ENCODE assay signal across 8 mouse cellular contexts in the genomic region with DNA sequence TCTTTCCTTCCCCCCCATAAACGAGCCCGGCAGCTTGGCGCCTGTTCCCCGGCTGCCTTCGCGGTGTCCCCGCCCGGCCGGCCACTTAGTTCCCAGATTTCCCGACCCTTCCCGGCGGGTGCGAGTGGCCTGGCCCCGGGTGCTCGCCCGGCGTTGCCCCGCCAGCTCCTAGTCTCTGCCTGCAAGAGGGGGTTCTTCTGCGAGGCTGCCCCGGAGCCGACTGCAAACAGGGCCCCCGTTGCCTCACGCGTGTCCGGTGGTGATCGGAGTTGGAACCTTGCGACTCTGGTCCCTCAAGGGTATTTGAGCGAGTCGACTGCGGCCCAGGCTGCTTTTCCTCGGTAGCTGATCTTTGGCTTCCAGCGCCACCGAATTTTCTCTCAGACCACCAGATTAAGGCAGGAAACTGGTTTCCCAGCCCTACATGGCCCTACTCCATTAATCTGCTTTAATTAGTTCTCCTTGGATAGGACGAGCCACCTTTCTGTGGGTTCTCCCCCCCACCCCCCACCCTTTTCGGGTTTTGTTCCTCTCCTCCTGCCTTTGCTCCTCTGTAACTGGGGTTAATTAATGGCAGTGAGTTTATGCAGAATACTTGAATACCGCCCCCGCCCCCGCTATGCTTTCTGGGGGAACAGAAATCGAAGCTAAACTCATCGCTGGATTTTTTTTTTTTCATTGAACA. TPM values are rescaled to one million over a fixed set of nuclear protein-coding genes. Genes with fewer than 3 reads are reported as not detected.
DNase-seq lines count a peak whose midpoint lies in the region; ATAC-seq and TF ChIP-seq lines count a peak whose summit lies in the region.

No protein-coding gene starts in this region.

- H3K9me3 ChIP-seq in forebrain, embryonic 11.5 days (ENCODE audit: control insufficient read depth, low read length), result no peaks in the 10 kb centered on the region; the same call in 1 of the 2 replicates

- H3K4me3 ChIP-seq in bone marrow, adult 2 months (replicated peaks; ENCODE audit: control insufficient read depth, low read depth, low read length), result peak overlapping the region; percentile 45
- H3K4me3 ChIP-seq in forebrain, embryonic 11.5 days (ENCODE audit: low read depth, low read length), result peak overlapping the region; percentile 70

- intact Hi-C loops in heart, postnatal 10 days (cut with DNase I), result loop anchor here (2.0 kb wide), 3 partner anchors 45 to 147 kb away; no protein-coding TSS in a partner anchor

- no peaks in the 10 kb centered on the region for H3K27me3 ChIP-seq in forebrain, embryonic 11.5 days (ENCODE audit: control insufficient read depth, insufficient read depth, low read length)

- TF ChIP-seq POLR2A in bone marrow, adult 2 months (IDR thresholded peaks at IDR 0.05; ENCODE audit: borderline replicate concordance, control insufficient read depth, low read depth, low read length), result no peak

- DNase-seq in left cerebral cortex, adult 18-20 months (ENCODE audit: low spot score in 2 of 2), result peak; percentile 20 to 21
- no peak for DNase-seq in left cerebral cortex, adult 11 months (ENCODE audit: low spot score)
- peak; percentile 81 for DNase-seq in forebrain, embryonic 11.5 days (ENCODE audit: low spot score)
- DNase-seq in heart, postnatal 10 days, result peak; percentile 51 to 60
- peak; percentile 34 to 61 for DNase-seq in kidney, postnatal 36 days
- peak; percentile 35 for DNase-seq in lung, postnatal 36 days
- peak; percentile 1 for DNase-seq in spleen, adult 12 weeks (ENCODE audit: low spot score)

- ATAC-seq in forebrain, embryonic 11.5 days (replicated peaks; ENCODE audit: low FRiP score), result peak; percentile 75

- peak overlapping the region; percentile 69 for H3K4me2 ChIP-seq in forebrain, embryonic 11.5 days (ENCODE audit: low read depth, low read length, severe bottlenecking)

- no peak overlapping the region; the same call in 1 of the 2 replicates for H3K27ac ChIP-seq in bone marrow, adult 2 months (ENCODE audit: control insufficient read depth, insufficient read depth, low read depth, low read length, poor library complexity)
- peak overlapping the region; percentile 79 for H3K27ac ChIP-seq in forebrain, embryonic 11.5 days (ENCODE audit: low read depth, low read length)

- no peaks in the 10 kb centered on the region for H3K36me3 ChIP-seq in forebrain, embryonic 11.5 days (ENCODE audit: control insufficient read depth, insufficient read depth, low read length)

- peak overlapping the region; percentile 83 for H3K9ac ChIP-seq in forebrain, embryonic 11.5 days (ENCODE audit: low read length)

- H3K4me1 ChIP-seq in bone marrow, adult 2 months (ENCODE audit: control insufficient read depth, insufficient read depth, low read length), result no peaks in the 10 kb centered on the region; the same call in 1 of the 2 replicates
- H3K4me1 ChIP-seq in forebrain, embryonic 11.5 days (replicated peaks; ENCODE audit: control insufficient read depth, insufficient read depth, low read length), result peaks cover 4% of the 10 kb centered on the region; the same call in 1 of the 2 replicates

- 1% methylated on average over 39 of the region's 40 CpGs for WGBS in bone marrow, adult 2 months
- under 1% methylated on average over 39 of the region's 40 CpGs for WGBS in forebrain, embryonic 11.5 days

- TF ChIP-seq CTCF in bone marrow, adult 2 months (IDR thresholded peaks at IDR 0.05; ENCODE audit: control insufficient read depth, insufficient read depth, low read length), result no peak

RNA-seq across cellular contexts. Expression of a gene that starts 0.7 kb away (rescaled TPM):
- 1 to 10 TPM; 4.8 to 5.5 TPM for total RNA-seq in left cerebral cortex, adult 18-20 months (2021)
- polyA plus RNA-seq in bone marrow, adult 2 months (2011; ENCODE audit: insufficient read depth, insufficient read length, low replicate concordance, missing spikeins), result 1.1 and 2.4 TPM in 2 replicates
- polyA plus RNA-seq in forebrain, embryonic 11.5 days (2014; fragmentation: Nextera tagmentation; extraction: Ambion mirVana), result 22.0 and 23.9 TPM in 2 replicates
- total RNA-seq in heart, postnatal 10 days (2021), result 1 to 10 TPM; 8.6 TPM

RNA-seq across cellular contexts. Expression of a gene that starts 39.1 kb away (rescaled TPM):
- not detected for total RNA-seq in left cerebral cortex, adult 18-20 months (2021)
- polyA plus RNA-seq in bone marrow, adult 2 months (2011; ENCODE audit: insufficient read depth, insufficient read length, low replicate concordance, missing spikeins), result not detected in 2 replicates
- polyA plus RNA-seq in forebrain, embryonic 11.5 days (2014; fragmentation: Nextera tagmentation; extraction: Ambion mirVana), result not detected in 2 replicates
- under 1 TPM in 1 of 2 experiments, not detected in 1; 0.07 TPM for total RNA-seq in heart, postnatal 10 days (2021)
